Mouse (Mus musculus): ENCODE measurements at regions not wholly inside any gene's neighbourhood (a gene's known extent, or its start where the extent isn't known, plus 50 kb on each side); places are given as distances from the start of the nearest gene placed in this dataset.

- no peak for DNase-seq (ENCODE audit: extremely low spot score in 1 of 2, low spot score in 1 of 2)
Measured at GRCm38 (mm10) chr9:61216012-61216770, 156.0 kb upstream of the Tle3 start.

- no peak for DNase-seq (ENCODE audit: extremely low spot score in 1 of 2, low spot score in 1 of 2)
Measured at GRCm38 (mm10) chr9:61220017-61220416, 152.1 kb upstream of the Tle3 start.

GRCm38 (mm10) chr9:61222212-61223003 is 149.8 kb upstream of the Tle3 start:
- no peak for DNase-seq (ENCODE audit: extremely low spot score in 1 of 2, low spot score in 1 of 2)

GRCm38 (mm10) chr9:61225020-61225652 is 147.0 kb upstream of the Tle3 start:
- DNase-seq (ENCODE audit: extremely low spot score in 1 of 2, low spot score in 1 of 2), result no peak

GRCm38 (mm10) chr9:61225882-61226281 is 146.3 kb upstream of the Tle3 start:
- DNase-seq (ENCODE audit: extremely low spot score in 1 of 2, low spot score in 1 of 2), result no peak

GRCm38 (mm10) chr9:61226596-61227384 is 145.4 kb upstream of the Tle3 start:
- peak in 1 of 2 experiments; percentile 23 for DNase-seq (ENCODE audit: extremely low spot score in 1 of 2, low spot score in 1 of 2)

- no peak for DNase-seq (ENCODE audit: extremely low spot score in 1 of 2, low spot score in 1 of 2)
Measured at GRCm38 (mm10) chr9:61227492-61228229, 144.5 kb upstream of the Tle3 start.

GRCm38 (mm10) chr9:61228230-61228631 is 143.9 kb upstream of the Tle3 start:
- no peak for DNase-seq (ENCODE audit: extremely low spot score in 1 of 2, low spot score in 1 of 2)

GRCm38 (mm10) chr9:61230306-61230705 is 141.9 kb upstream of the Tle3 start:
- DNase-seq (ENCODE audit: extremely low spot score in 1 of 2, low spot score in 1 of 2), result no peak

GRCm38 (mm10) chr9:61232630-61233029 is 139.5 kb upstream of the Tle3 start:
- DNase-seq (ENCODE audit: extremely low spot score in 1 of 2, low spot score in 1 of 2), result no peak

- DNase-seq (ENCODE audit: extremely low spot score in 1 of 2, low spot score in 1 of 2), result no peak
Measured at GRCm38 (mm10) chr9:61233251-61233650, 138.9 kb upstream of the Tle3 start.

GRCm38 (mm10) chr9:61235653-61236610 is 136.2 kb upstream of the Tle3 start:
- DNase-seq (ENCODE audit: extremely low spot score in 1 of 2, low spot score in 1 of 2), result no peak

- no peak for DNase-seq (ENCODE audit: extremely low spot score in 1 of 2, low spot score in 1 of 2)
Measured at GRCm38 (mm10) chr9:61238687-61239250, 133.4 kb upstream of the Tle3 start.

- no peak for DNase-seq (ENCODE audit: extremely low spot score in 1 of 2, low spot score in 1 of 2)
Measured at GRCm38 (mm10) chr9:61239328-61239727, 132.8 kb upstream of the Tle3 start.

- DNase-seq (ENCODE audit: extremely low spot score in 1 of 2, low spot score in 1 of 2), result no peak
Measured at GRCm38 (mm10) chr9:61241442-61241841, 130.7 kb upstream of the Tle3 start.

- DNase-seq (ENCODE audit: extremely low spot score in 1 of 2, low spot score in 1 of 2), result no peak
Measured at GRCm38 (mm10) chr9:61242167-61242860, 129.9 kb upstream of the Tle3 start.

GRCm38 (mm10) chr9:61243289-61243688 is 128.9 kb upstream of the Tle3 start:
- no peak for DNase-seq (ENCODE audit: extremely low spot score in 1 of 2, low spot score in 1 of 2)

All from frontal cortex, adult 2 months (tissue).